Comparison of ENCODE assay signal across 16 mouse cellular contexts in genomic region chr2:143610355-143611331, GRCm38 (mm10).
A peak's percentile ranks its signal among the peaks of the same experiment; 100 is the strongest.
DNase-seq lines count a peak whose midpoint lies in the region; ATAC-seq and TF ChIP-seq lines count a peak whose summit lies in the region.
"Had no signal": no experiment of that assay in that cellular context is flagged by ENCODE, and none has a peak within 500 bp of the region (broad histone marks: within the 10 kb centered on the region; RNA-seq: fewer than 3 reads in every experiment).

No protein-coding gene starts in this region.

- ATAC-seq in forebrain, postnatal 0 days = peak; percentile 25; the same call in 1 of the 2 replicates
- ATAC-seq in forebrain, embryonic 13.5 days = no peak
- ATAC-seq in kidney, embryonic 16.5 days (ENCODE audit: low FRiP score, low TSS enrichment) = peak; percentile 77
- ATAC-seq in midbrain, embryonic 16.5 days = peak; percentile 71

- H3K4me3 ChIP-seq in forebrain, postnatal 0 days (ENCODE audit: low read depth, low read length) = no peak overlapping the region
- H3K4me3 ChIP-seq in forebrain, embryonic 13.5 days = no peak overlapping the region
- H3K4me3 ChIP-seq in kidney, embryonic 16.5 days (ENCODE audit: low read length) = no peak overlapping the region
- H3K4me3 ChIP-seq in midbrain, embryonic 16.5 days (ENCODE audit: low read depth, low read length) = no peak overlapping the region
- H3K4me3 ChIP-seq: gastrocnemius, adult 2 months; heart, embryonic 10.5 days; limb, embryonic 12.5 days; liver, embryonic 13.5 days had no signal

- no peak overlapping the region for H3K9ac ChIP-seq in forebrain, postnatal 0 days
- no peak overlapping the region for H3K9ac ChIP-seq in forebrain, embryonic 13.5 days
- H3K9ac ChIP-seq in kidney, embryonic 16.5 days (replicated peaks; ENCODE audit: low read length) = no peak overlapping the region
- H3K9ac ChIP-seq in midbrain, embryonic 16.5 days (ENCODE audit: low read depth, low read length) = no peak overlapping the region
- H3K9ac ChIP-seq: limb, embryonic 12.5 days; liver, embryonic 13.5 days; lung, embryonic 14.5 days had no signal

- no peak for DNase-seq in forebrain, postnatal 0 days
- no peak for DNase-seq in kidney, adult 8-10 months
- peak; percentile 6 for DNase-seq in retina, postnatal 1 day
- DNase-seq in retina, embryonic 14.5 days (ENCODE audit: low spot score) = no peak
- DNase-seq in lung, postnatal 14 days = no peak
- DNase-seq: cerebellum, adult 8-10 months; gastrocnemius, adult 2 months; liver, embryonic 13.5 days; lung, embryonic 14.5 days; lung, postnatal 4 days; thymus, postnatal 25 days had no signal

- H3K27ac ChIP-seq in forebrain, postnatal 0 days (ENCODE audit: low read depth, low read length) = no peak overlapping the region
- no peak overlapping the region for H3K27ac ChIP-seq in forebrain, embryonic 13.5 days
- H3K27ac ChIP-seq in kidney, embryonic 16.5 days (ENCODE audit: low read length) = 0 out of 2 replicates have a peak overlapping the region, but pooled peaks have one; percentile 4
- H3K27ac ChIP-seq in midbrain, embryonic 16.5 days (ENCODE audit: low read length) = no peak overlapping the region
- H3K27ac ChIP-seq: gastrocnemius, adult 2 months; heart, embryonic 10.5 days; limb, embryonic 12.5 days; liver, embryonic 13.5 days had no signal

- 66% methylated on average over 9 of the region's 9 CpGs for WGBS in forebrain, postnatal 0 days
- 71% methylated on average over 9 of the region's 9 CpGs for WGBS in forebrain, embryonic 13.5 days
- WGBS in kidney, embryonic 16.5 days = 53% methylated on average over 9 of the region's 9 CpGs
- WGBS in midbrain, embryonic 16.5 days = 56% methylated on average over 9 of the region's 9 CpGs

- H3K36me3 ChIP-seq in forebrain, postnatal 0 days (ENCODE audit: insufficient read depth) = no peaks in the 10 kb centered on the region
- no peaks in the 10 kb centered on the region for H3K36me3 ChIP-seq in forebrain, embryonic 13.5 days (ENCODE audit: poor library complexity, severe bottlenecking)
- no peaks in the 10 kb centered on the region for H3K36me3 ChIP-seq in kidney, embryonic 16.5 days (ENCODE audit: insufficient read depth, low read length)
- no peaks in the 10 kb centered on the region for H3K36me3 ChIP-seq in midbrain, embryonic 16.5 days (ENCODE audit: control insufficient read depth, insufficient read depth, low read length)
- H3K36me3 ChIP-seq: heart, embryonic 10.5 days; limb, embryonic 12.5 days; liver, embryonic 13.5 days had no signal

- no peak for TF ChIP-seq CTCF in forebrain, postnatal 0 days (IDR thresholded peaks at IDR 0.05; ENCODE audit: low read depth)

- H3K4me1 ChIP-seq in forebrain, postnatal 0 days (ENCODE audit: insufficient read depth) = no peaks in the 10 kb centered on the region
- 0 out of 2 replicates have a peak, but pooled peaks cover 4% of the 10 kb centered on the region for H3K4me1 ChIP-seq in forebrain, embryonic 13.5 days
- H3K4me1 ChIP-seq in kidney, embryonic 16.5 days (ENCODE audit: insufficient read depth, low read length) = no peaks in the 10 kb centered on the region
- peaks cover 4% of the 10 kb centered on the region; the same call in 1 of the 2 replicates for H3K4me1 ChIP-seq in midbrain, embryonic 16.5 days (ENCODE audit: control insufficient read depth, insufficient read depth, low read length)
- H3K4me1 ChIP-seq: heart, embryonic 10.5 days; limb, embryonic 12.5 days; liver, embryonic 13.5 days had no signal

- no peak overlapping the region for H3K4me2 ChIP-seq in forebrain, postnatal 0 days (ENCODE audit: low read depth)
- H3K4me2 ChIP-seq in forebrain, embryonic 13.5 days = no peak overlapping the region
- no peak overlapping the region for H3K4me2 ChIP-seq in kidney, embryonic 16.5 days (replicated peaks; ENCODE audit: low read depth, low read length)
- no peak overlapping the region for H3K4me2 ChIP-seq in midbrain, embryonic 16.5 days (ENCODE audit: low read length)
- H3K4me2 ChIP-seq: limb, embryonic 12.5 days; liver, embryonic 13.5 days; lung, embryonic 14.5 days had no signal

- no peaks in the 10 kb centered on the region for H3K9me3 ChIP-seq in forebrain, postnatal 0 days (ENCODE audit: low read length)
- no peaks in the 10 kb centered on the region for H3K9me3 ChIP-seq in forebrain, embryonic 13.5 days (replicated peaks)
- no peaks in the 10 kb centered on the region for H3K9me3 ChIP-seq in kidney, embryonic 16.5 days (ENCODE audit: low read length)
- no peaks in the 10 kb centered on the region for H3K9me3 ChIP-seq in midbrain, embryonic 16.5 days (replicated peaks; ENCODE audit: control insufficient read depth, low read length, poor library complexity, severe bottlenecking)
- H3K9me3 ChIP-seq: heart, embryonic 10.5 days; limb, embryonic 12.5 days; liver, embryonic 13.5 days had no signal

- H3K27me3 ChIP-seq in forebrain, postnatal 0 days (ENCODE audit: insufficient read depth, low read length) = no peaks in the 10 kb centered on the region
- H3K27me3 ChIP-seq in forebrain, embryonic 13.5 days = no peaks in the 10 kb centered on the region
- no peaks in the 10 kb centered on the region for H3K27me3 ChIP-seq in kidney, embryonic 16.5 days (ENCODE audit: insufficient read depth, low read length)
- H3K27me3 ChIP-seq in midbrain, embryonic 16.5 days (ENCODE audit: control insufficient read depth, insufficient read depth, low read depth, low read length) = no peaks in the 10 kb centered on the region
- H3K27me3 ChIP-seq: limb, embryonic 12.5 days; liver, embryonic 13.5 days had no signal
